Mouse (Mus musculus): ENCODE measurements around the gene Sema6d.

Sema6d gene

DNA sequence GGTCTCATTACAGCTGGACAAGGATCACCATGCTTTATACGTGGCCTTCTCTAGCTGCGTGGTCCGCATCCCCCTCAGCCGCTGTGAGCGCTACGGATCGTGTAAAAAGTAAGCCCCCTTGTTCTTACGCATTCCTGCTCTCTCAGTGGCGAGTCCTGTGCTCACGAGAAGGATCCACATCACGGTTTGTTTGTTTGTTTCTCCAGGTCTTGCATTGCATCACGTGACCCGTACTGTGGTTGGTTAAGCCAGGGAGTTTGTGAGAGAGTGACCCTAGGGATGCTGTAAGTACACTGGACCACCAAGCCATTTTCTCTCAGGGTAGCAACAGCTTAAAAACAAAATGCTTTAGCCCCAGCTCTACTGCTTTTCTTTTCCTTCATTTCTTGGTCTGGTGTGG lies 569.8 kb downstream of the Sema6d start:
- no peak for DNase-seq (ENCODE audit: low spot score)

DNA sequence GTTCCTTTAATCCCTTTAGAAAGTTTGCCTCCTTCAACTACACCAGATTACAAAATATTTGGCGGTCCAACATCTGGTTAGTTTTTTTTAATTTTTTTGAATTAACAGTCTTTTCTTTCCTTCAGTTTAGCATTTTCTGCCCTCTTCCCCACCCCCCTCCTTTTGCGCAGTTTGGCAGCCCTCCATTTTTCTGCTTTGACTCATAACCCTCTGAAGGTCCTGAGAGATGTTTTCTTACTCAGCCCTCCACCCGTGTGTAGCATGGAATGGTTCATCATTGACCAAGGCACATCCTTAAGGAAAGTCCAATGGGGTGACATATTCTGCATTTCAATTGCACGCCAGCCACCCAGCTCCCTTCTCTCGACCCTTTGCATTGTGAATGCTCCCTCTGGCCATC lies 570.9 kb downstream of the Sema6d start:
- DNase-seq (ENCODE audit: low spot score), result no peak

DNA sequence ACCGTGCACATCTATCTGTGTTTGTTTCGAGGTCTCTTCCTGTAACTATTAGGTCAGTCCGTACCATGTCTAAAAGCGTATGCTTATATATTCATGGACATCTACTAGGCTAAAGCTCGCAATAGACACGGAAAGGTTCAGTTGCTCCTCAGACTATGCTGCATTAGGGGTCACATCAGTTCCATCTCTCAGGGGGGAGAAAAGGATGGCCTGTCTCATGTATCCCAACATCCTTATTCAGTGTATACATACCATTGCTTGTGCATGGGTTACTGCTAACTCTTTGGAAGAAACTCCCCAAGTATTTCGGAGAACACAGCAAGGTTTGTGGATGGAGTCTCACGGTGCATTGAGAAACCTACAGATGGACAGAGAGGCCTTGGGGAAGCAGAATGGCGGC lies 571.5 kb downstream of the Sema6d start:
- no peak for DNase-seq (ENCODE audit: low spot score)

DNA sequence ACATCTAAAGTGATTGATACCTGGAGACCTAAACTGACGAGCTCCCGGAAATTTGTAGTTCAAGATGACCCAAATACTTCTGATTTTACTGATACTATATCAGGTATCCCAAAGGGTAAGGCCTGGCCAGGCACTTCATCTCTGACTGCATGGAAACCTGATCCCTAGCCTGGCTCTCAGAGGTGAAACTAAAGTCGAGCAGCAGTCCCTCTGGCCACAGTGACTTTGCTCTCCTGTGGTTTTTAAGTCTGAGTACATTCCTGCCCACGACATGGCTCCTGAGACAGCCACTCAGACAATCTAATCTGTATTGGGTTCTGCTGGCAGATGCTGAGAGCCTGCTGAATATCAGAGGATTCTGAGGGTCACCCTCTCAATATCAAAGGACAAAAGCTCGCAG lies 572.5 kb downstream of the Sema6d start:
- DNase-seq (ENCODE audit: low spot score), result no peak

DNA sequence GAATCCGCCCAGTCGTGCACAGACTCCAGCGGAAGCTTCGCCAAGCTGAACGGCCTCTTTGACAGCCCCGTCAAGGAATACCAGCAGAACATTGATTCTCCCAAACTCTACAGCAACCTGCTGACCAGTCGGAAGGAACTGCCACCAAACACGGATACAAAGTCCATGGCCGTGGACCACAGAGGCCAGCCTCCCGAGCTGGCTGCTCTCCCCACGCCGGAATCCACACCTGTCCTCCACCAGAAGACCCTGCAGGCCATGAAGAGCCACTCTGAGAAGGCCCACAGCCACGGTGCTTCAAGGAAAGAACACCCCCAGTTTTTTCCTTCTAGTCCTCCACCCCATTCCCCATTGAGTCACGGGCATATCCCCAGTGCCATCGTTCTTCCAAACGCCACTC lies 574.4 kb downstream of the Sema6d start:
- no peak for DNase-seq (ENCODE audit: low spot score)

DNA sequence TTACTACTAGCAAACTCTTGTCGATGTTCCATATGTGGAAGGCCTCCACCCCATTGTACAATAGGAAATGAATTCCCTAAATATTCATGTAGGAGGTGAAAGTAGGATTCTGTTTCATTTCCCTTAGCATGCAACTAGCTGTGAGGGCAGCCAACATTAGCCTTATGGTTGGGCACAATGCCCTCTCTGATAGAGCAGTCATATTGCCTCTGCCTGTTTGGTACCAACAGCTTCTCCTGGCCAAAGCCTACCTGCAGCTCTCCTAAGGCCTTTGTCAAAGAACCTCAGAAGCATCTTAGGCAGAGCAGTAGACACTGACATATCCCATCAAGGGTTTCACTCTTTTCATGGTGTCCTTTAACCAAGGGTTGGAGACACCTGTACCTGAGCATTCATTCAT lies 578.7 kb downstream of the Sema6d start:
- DNase-seq (ENCODE audit: low spot score), result no peak

DNA sequence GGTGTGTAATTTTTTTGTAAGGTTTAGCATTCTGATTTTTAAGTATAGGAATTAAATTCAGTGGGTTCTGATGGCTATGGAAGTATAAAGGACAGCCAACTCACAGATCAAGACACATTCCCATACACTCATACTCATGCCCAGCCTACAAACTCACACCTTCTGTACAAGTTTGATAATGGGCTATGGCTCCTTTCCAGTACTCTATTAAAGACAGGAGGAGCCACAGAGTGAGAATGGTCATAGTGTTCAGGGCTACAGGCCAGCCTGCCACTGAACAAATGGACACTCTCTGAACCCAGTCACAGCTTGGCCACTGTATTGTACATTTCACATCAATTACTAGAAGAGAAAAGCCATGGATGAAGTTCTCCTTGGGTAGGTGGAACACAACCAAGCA lies 583.3 kb downstream of the Sema6d start:
- no peak for DNase-seq (ENCODE audit: low spot score)

DNA sequence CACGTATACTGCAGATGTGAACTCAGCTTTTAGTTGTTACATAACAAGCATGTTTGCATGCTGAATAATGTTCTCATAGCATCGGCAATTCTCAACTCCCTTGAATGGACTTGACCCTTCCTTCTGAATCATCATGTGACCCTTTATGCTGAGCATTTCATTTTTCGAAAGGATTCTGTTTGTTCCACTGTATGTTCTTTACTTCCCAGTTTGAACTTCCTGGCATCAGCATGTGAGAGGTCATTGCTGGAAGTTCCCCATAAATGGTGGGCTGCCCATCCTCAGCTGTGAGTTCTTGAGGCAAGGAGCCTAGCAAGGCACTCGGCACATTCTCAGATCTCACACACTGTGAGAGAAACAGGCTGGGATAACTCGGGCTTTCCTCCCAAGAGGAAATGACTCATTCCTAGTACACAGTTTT lies 594.7 kb downstream of the Sema6d start:
- DNase-seq (ENCODE audit: low spot score), result no peak

DNA sequence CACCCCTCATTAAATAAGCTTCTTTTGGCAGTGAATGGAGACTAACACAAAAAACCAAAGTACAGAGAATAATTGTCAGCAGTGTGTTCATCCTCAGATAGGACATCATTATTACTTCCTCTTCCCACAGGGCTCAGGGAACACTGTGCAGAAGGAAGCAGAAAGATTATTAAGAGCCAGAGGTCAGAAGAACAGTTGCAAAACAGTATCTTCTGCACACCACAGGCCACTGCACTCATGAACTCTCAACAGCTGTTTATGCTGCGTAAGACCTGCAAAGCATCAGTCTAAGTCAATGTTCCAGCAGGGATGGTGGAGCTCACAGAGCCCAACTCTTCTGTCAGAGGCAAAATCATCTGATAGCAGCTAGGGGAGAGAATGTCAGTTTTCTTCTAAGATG lies 600.6 kb downstream of the Sema6d start:
- no peak for DNase-seq (ENCODE audit: low spot score)

DNA sequence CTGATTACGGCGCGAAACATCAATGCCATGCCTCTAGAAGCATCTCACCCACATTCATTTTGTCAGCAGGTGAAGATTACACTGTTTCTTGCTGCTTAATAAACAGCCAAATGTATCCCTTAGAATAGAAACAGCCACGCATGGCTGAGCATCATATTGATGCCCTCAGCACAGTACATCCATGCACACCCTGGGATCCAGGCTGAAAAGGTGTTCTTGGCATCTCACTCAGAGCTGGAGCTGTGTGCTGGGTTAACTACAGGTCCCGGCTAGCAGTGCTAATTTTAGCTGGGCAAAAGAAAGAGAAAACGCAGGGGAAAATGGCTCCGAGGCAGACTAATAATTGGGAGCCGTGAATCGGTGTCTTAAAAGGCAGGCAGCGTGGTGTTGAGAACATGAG lies 612.9 kb downstream of the Sema6d start:
- no peak for DNase-seq (ENCODE audit: low spot score)

DNA sequence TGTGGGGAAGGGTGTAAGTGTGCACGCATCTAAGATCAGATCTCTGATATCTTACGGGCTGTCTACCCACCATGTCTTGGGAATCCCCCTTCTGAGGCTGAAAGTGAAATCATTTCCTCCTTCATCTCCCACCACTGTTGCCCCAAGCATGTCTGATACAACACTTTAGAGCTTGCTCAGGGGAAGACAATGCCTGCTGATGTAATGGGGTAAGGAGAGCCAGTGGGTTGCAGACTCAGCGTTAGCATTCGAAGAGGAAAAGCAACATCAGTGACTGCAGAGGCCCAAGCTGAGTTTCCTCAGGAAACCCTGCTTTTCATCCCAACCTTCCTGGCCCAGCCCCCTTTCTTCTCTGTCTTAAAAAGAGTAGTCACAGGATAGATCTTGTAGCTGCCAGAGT lies 615.2 kb downstream of the Sema6d start:
- DNase-seq (ENCODE audit: low spot score), result no peak

DNA sequence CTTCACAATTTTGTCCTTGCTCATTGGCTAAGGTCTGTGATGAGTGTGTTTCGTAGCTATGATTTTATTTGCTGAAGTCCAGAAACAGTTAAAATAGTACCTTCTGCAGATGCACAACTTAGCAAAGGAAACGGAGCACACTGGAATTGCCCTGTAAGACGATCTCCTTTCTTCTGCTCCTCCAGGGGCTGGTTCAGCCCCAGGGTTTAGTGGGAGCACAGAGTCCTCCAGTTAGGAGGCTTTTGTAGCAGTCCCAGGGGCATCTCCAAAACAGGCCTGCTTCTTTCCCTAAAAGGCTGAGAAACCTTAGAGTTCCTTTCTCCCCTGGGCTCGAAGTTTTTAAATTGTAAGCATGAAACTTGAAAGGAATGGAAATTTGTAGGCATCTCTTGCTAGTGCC lies 616.0 kb downstream of the Sema6d start:
- no peak for DNase-seq (ENCODE audit: low spot score)

DNA sequence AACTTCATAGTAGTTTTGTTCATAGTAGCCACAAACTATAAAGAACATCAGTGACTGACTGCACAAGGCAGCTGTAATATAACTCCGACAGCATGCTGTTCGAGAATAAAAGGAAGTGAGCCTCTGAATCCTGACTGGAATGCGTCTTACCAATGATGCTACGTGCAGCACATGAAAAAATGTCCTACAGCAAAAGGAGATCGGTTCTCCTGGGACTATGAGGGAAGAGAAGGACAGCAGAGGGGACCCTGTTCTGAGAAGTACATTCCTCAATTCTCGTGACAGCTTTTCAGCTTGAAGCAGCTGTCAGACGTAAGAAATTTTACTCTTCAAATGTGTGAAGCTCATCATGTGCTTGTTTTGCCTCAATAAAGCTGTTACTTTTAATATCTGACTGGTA lies 617.1 kb downstream of the Sema6d start:
- DNase-seq (ENCODE audit: low spot score), result no peak
